Mouse (Mus musculus): Measurements from ENCODE around the gene Fcamr.

GRCm38 (mm10) chr1:130829906-130830830 lies 29.5 kb downstream of the Fcamr start:
- TF ChIP-seq POLR2A (IDR thresholded peaks at IDR 0.05; ENCODE audit: borderline replicate concordance, insufficient read depth, low read length) (no peak), CTCF (IDR thresholded peaks at IDR 0.05; ENCODE audit: borderline replicate concordance, insufficient read depth, low read depth, low read length) (no peak)

Data from cerebellum, adult 2 months (tissue).